8 mouse cellular contexts compared by ENCODE assay signal in the genomic region with DNA sequence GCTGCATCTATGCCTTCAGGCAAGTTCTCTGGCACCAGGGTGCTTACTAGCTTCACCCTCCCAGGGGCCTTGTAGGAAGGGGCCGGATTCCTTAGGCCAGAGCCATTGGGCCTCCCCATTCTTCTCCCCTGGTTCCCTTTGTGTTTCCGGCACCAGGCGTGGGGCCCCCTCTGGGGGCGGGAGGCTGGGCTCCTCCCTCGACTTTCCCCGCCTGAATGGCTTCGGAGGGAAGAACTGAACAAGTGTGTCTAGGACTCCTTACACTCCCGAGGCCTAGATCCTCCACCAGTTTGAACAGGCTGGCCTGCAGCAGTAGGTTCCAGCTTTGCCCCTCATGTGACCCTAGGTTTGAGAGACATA. TPM values are rescaled to one million over a fixed set of nuclear protein-coding genes. Genes with fewer than 3 reads are reported as not detected.
DNase-seq lines count a peak whose midpoint lies in the region; ATAC-seq and TF ChIP-seq lines count a peak whose summit lies in the region.

No protein-coding gene starts in this region.

- H3K4me3 ChIP-seq in layer of hippocampus, adult 2 months: peak overlapping the region; percentile 97
- H3K4me3 ChIP-seq in forebrain, embryonic 12.5 days (replicated peaks): peak overlapping the region; percentile 91
- H3K4me3 ChIP-seq in hindbrain, embryonic 12.5 days: peak overlapping the region; percentile 92
- H3K4me3 ChIP-seq in midbrain, postnatal 0 days (ENCODE audit: low read depth, low read length): peak overlapping the region; percentile 79

- H3K27me3 ChIP-seq in forebrain, embryonic 12.5 days: no peaks in the 10 kb centered on the region
- H3K27me3 ChIP-seq in hindbrain, embryonic 12.5 days: no peaks in the 10 kb centered on the region
- no peaks in the 10 kb centered on the region for H3K27me3 ChIP-seq in midbrain, postnatal 0 days (ENCODE audit: insufficient read depth, low read length)

- no peaks in the 10 kb centered on the region for H3K9me3 ChIP-seq in forebrain, embryonic 12.5 days
- H3K9me3 ChIP-seq in hindbrain, embryonic 12.5 days (replicated peaks): no peaks in the 10 kb centered on the region
- H3K9me3 ChIP-seq in midbrain, postnatal 0 days (ENCODE audit: low read length): no peaks in the 10 kb centered on the region

- H3K4me2 ChIP-seq in forebrain, embryonic 12.5 days: peak overlapping the region; percentile 89
- H3K4me2 ChIP-seq in hindbrain, embryonic 12.5 days (replicated peaks): peak overlapping the region; percentile 99
- H3K4me2 ChIP-seq in midbrain, postnatal 0 days (ENCODE audit: low read depth, low read length, poor library complexity, severe bottlenecking): peak overlapping the region; percentile 100

- peak; percentile 21 for ATAC-seq in forebrain, embryonic 12.5 days (ENCODE audit: low FRiP score)
- peak; percentile 15 for ATAC-seq in hindbrain, embryonic 12.5 days (ENCODE audit: low FRiP score)
- no peak for ATAC-seq in midbrain, postnatal 0 days (ENCODE audit: low FRiP score)

- peak overlapping the region; percentile 100 for H3K27ac ChIP-seq in layer of hippocampus, adult 2 months
- peak overlapping the region; percentile 100 for H3K27ac ChIP-seq in forebrain, embryonic 12.5 days
- peak overlapping the region; percentile 100 for H3K27ac ChIP-seq in hindbrain, embryonic 12.5 days
- peak overlapping the region; percentile 52 for H3K27ac ChIP-seq in midbrain, postnatal 0 days (ENCODE audit: low read depth, low read length)

- H3K36me3 ChIP-seq in forebrain, embryonic 12.5 days (replicated peaks): peaks cover 37% of the 10 kb centered on the region
- H3K36me3 ChIP-seq in hindbrain, embryonic 12.5 days: peaks cover 31% of the 10 kb centered on the region
- H3K36me3 ChIP-seq in midbrain, postnatal 0 days (ENCODE audit: insufficient read depth, low read length): peaks cover 35% of the 10 kb centered on the region

- 0% methylated on average over 8 of the region's 8 CpGs for WGBS in forebrain, embryonic 12.5 days
- 0% methylated on average over 8 of the region's 8 CpGs for WGBS in hindbrain, embryonic 12.5 days
- 0% methylated on average over 8 of the region's 8 CpGs for WGBS in midbrain, postnatal 0 days

- H3K4me1 ChIP-seq in forebrain, embryonic 12.5 days: peaks cover 56% of the 10 kb centered on the region
- peaks cover 57% of the 10 kb centered on the region for H3K4me1 ChIP-seq in hindbrain, embryonic 12.5 days
- H3K4me1 ChIP-seq in midbrain, postnatal 0 days (ENCODE audit: insufficient read depth, low read length): peaks cover 11% of the 10 kb centered on the region; the same call in 1 of the 2 replicates

- DNase-seq in layer of hippocampus, adult 2 months (ENCODE audit: low spot score in 2 of 2): peak; percentile 19 to 43
- no peak for DNase-seq in layer of hippocampus, adult 9-11 months
- peak; percentile 45 for DNase-seq in brain, adult 2 months (ENCODE audit: low read depth, low spot score)
- peak; percentile 83 for DNase-seq in liver
- peak; percentile 43 for DNase-seq in midbrain, postnatal 0 days (ENCODE audit: low spot score)
- peak; percentile 71 for DNase-seq in thymus, postnatal 0 days (ENCODE audit: low spot score)

- 0 out of 2 replicates have a peak, but pooled peaks have one; percentile 3 for TF ChIP-seq CTCF in layer of hippocampus, adult 2 months (conservative IDR thresholded peaks at IDR 0.05)
- TF ChIP-seq CTCF in midbrain, postnatal 0 days (IDR thresholded peaks at IDR 0.05): no peak

- H3K9ac ChIP-seq in forebrain, embryonic 12.5 days: peak overlapping the region; percentile 97
- H3K9ac ChIP-seq in hindbrain, embryonic 12.5 days: peak overlapping the region; percentile 96
- H3K9ac ChIP-seq in midbrain, postnatal 0 days (replicated peaks; ENCODE audit: low read length, poor library complexity, severe bottlenecking): peak overlapping the region; percentile 84

RNA-seq across cellular contexts. Expression of a gene that starts 3.4 kb away (rescaled TPM):
- 10 to 100 TPM; 55.5 to 56.6 TPM for total RNA-seq in layer of hippocampus, adult 2 months (2021)
- polyA plus RNA-seq in forebrain, embryonic 12.5 days (2016; fragmentation: Nextera tagmentation; extraction: Ambion mirVana): 126 and 128 TPM in 2 replicates
- 115 and 119 TPM in 2 replicates for polyA plus RNA-seq in hindbrain, embryonic 12.5 days (2016; fragmentation: Nextera tagmentation; extraction: Ambion mirVana)
- total RNA-seq in midbrain, postnatal 0 days (2014; rRNA removed): 79.3 and 81.3 TPM in 2 replicates
- polyA plus RNA-seq in midbrain, postnatal 0 days (2015; fragmentation: Nextera tagmentation; extraction: Ambion mirVana): 36.3 and 39.3 TPM in 2 replicates
- polyA plus RNA-seq in thymus, postnatal 0 days (2015; fragmentation: Nextera tagmentation; extraction: Ambion mirVana): 87.6 and 91.1 TPM in 2 replicates

RNA-seq across cellular contexts. Expression of a gene that starts 25.8 kb away (rescaled TPM):
- 10 to 100 TPM; 91.7 to 98.9 TPM for total RNA-seq in layer of hippocampus, adult 2 months (2021)
- polyA plus RNA-seq in forebrain, embryonic 12.5 days (2016; fragmentation: Nextera tagmentation; extraction: Ambion mirVana): 268 and 271 TPM in 2 replicates
- 240 and 245 TPM in 2 replicates for polyA plus RNA-seq in hindbrain, embryonic 12.5 days (2016; fragmentation: Nextera tagmentation; extraction: Ambion mirVana)
- 80.6 and 93.1 TPM in 2 replicates for total RNA-seq in midbrain, postnatal 0 days (2014; rRNA removed)
- 183 and 190 TPM in 2 replicates for polyA plus RNA-seq in midbrain, postnatal 0 days (2015; fragmentation: Nextera tagmentation; extraction: Ambion mirVana)
- polyA plus RNA-seq in thymus, postnatal 0 days (2015; fragmentation: Nextera tagmentation; extraction: Ambion mirVana): 246 and 250 TPM in 2 replicates

RNA-seq across cellular contexts. Expression of a gene that starts 38.2 kb away (rescaled TPM):
- total RNA-seq in layer of hippocampus, adult 2 months (2021): 10 to 100 TPM; 35.9 to 41.5 TPM
- polyA plus RNA-seq in forebrain, embryonic 12.5 days (2016; fragmentation: Nextera tagmentation; extraction: Ambion mirVana): 12.8 and 13.3 TPM in 2 replicates
- polyA plus RNA-seq in hindbrain, embryonic 12.5 days (2016; fragmentation: Nextera tagmentation; extraction: Ambion mirVana): 19.9 and 22.0 TPM in 2 replicates
- total RNA-seq in midbrain, postnatal 0 days (2014; rRNA removed): 42.5 and 43.4 TPM in 2 replicates
- 34.7 and 37.5 TPM in 2 replicates for polyA plus RNA-seq in midbrain, postnatal 0 days (2015; fragmentation: Nextera tagmentation; extraction: Ambion mirVana)
- 90.2 and 94.4 TPM in 2 replicates for polyA plus RNA-seq in thymus, postnatal 0 days (2015; fragmentation: Nextera tagmentation; extraction: Ambion mirVana)
